Mouse (Mus musculus): ENCODE data around the gene Tex12. TPM values are rescaled to one million over a fixed set of nuclear protein-coding genes. Genes with fewer than 3 reads are reported as not detected.

Gene Tex12
- total and polyA plus RNA-seq, 3 experiments = not detected

- TF ChIP-seq NRF1 (IDR thresholded peaks at IDR 0.05; ENCODE audit: insufficient read depth, low read depth, low read length, poor library complexity, severe bottlenecking) (peak; percentile 97), TAL1 (IDR thresholded peaks at IDR 0.05; ENCODE audit: low read length) (no peak), TBP (IDR thresholded peaks at IDR 0.05; ENCODE audit: low read depth, low read length) (peak; percentile 21; the same call in 1 of the 2 replicates), MXI1 (IDR thresholded peaks at IDR 0.05; ENCODE audit: low read depth, low read length) (peak; percentile 85), MYC (IDR thresholded peaks at IDR 0.05; ENCODE audit: low read depth, low read length) (peak; percentile 62; the same call in 1 of the 2 replicates), ELF1 (IDR thresholded peaks at IDR 0.05; ENCODE audit: low read depth, low read length) (peak; percentile 98), SIN3A (IDR thresholded peaks at IDR 0.05; ENCODE audit: low read length) (peak; percentile 87), SMC3 (IDR thresholded peaks at IDR 0.05; ENCODE audit: low read depth, low read length) (peak; percentile 87), ETS1 (IDR thresholded peaks at IDR 0.05; ENCODE audit: low read depth, low read length) (no peak), POLR2AphosphoS5 (IDR thresholded peaks at IDR 0.05; ENCODE audit: borderline replicate concordance, low read depth, low read length) (peak; percentile 69; the same call in 1 of the 2 replicates), POLR2A (IDR thresholded peaks at IDR 0.05; ENCODE audit: control insufficient read depth in 1 of 2, insufficient read depth in 1 of 2, low read depth in 1 of 2, low read length in 2 of 2, poor library complexity in 1 of 2) (peak; percentile 98 to 100), ZC3H11A (IDR thresholded peaks at IDR 0.05; ENCODE audit: low read depth, low read length) (peak; percentile 70), ZKSCAN1 (IDR thresholded peaks at IDR 0.05; ENCODE audit: low read depth, low read length) (no peak), NELFE (IDR thresholded peaks at IDR 0.05; ENCODE audit: low read depth, low read length) (peak; percentile 99), EP300 (IDR thresholded peaks at IDR 0.05; ENCODE audit: low read depth in 1 of 2, low read length in 2 of 2) (peak in 1 of 2 experiments; percentile 10; a peak in 1 of 4 replicates), CTCF (IDR thresholded peaks at IDR 0.05 in 2 of 3, conservative IDR thresholded peaks at IDR 0.05 in 1 of 3; ENCODE audit: control insufficient read depth in 1 of 3, insufficient read depth in 1 of 3, low read depth in 2 of 3, low read length in 3 of 3, poor library complexity in 1 of 3, severe bottlenecking in 1 of 3) (peak; percentile 74 to 96 (median 85)), CHD2 (IDR thresholded peaks at IDR 0.05; ENCODE audit: low read length) (no peak), USF1 (IDR thresholded peaks at IDR 0.05; ENCODE audit: low read depth, low read length) (0 out of 2 replicates have a peak, but pooled peaks have one; percentile 40)
Observed at GRCm38 (mm10) chr9:50528293-50528892, 32.7 kb downstream of the Tex12 start, which contains the start of gene Pts (continued).

- Histone ChIP-seq H3K4me3 (ENCODE audit: control insufficient read depth in 1 of 2, insufficient read depth in 1 of 2, low read depth in 2 of 2, low read length in 2 of 2) (peak overlapping the region; percentile 88 to 90), H3K9ac (ENCODE audit: control insufficient read depth, low read depth, low read length, poor library complexity, severe bottlenecking) (peak overlapping the region; percentile 90), H3K27ac (ENCODE audit: control insufficient read depth, low read depth, low read length) (no peak overlapping the region), H3K79me2 (ENCODE audit: control insufficient read depth, insufficient read depth, low read length, poor library complexity) (peaks cover 8% of the 10 kb centered on the region), H3K9me3 (replicated peaks; ENCODE audit: insufficient read depth, low read length) (no peaks in the 10 kb centered on the region), H3K4me1 (ENCODE audit: control insufficient read depth in 1 of 2, insufficient read depth in 2 of 2, low read length in 2 of 2) (peaks cover 0 to 11% of the 10 kb centered on the region in 2 experiments; a peak in 3 of 4 replicates), H3K36me3 (ENCODE audit: control insufficient read depth in 1 of 2, insufficient read depth in 2 of 2, low read length in 2 of 2) (peaks cover 0 to 8% of the 10 kb centered on the region in 2 experiments; a peak in 2 of 4 replicates), H3K27me3 (ENCODE audit: control insufficient read depth in 1 of 2, insufficient read depth in 2 of 2, low read length in 2 of 2) (no peaks in the 10 kb centered on the region)
- TF ChIP-seq CHD1 (IDR thresholded peaks at IDR 0.05; ENCODE audit: low read depth, low read length) (no peak), TCF12 (IDR thresholded peaks at IDR 0.05; ENCODE audit: low read depth, low read length) (no peak), GABPA (IDR thresholded peaks at IDR 0.05; ENCODE audit: low read depth, low read length) (no peak), HCFC1 (IDR thresholded peaks at IDR 0.05; ENCODE audit: low read depth, low read length) (no peak), SMC3 (IDR thresholded peaks at IDR 0.05; ENCODE audit: low read depth, low read length) (no peak)
- DNase-seq (ENCODE audit: low read depth, low spot score) = peak; percentile 49
Observed at GRCm38 (mm10) chr9:50527860-50528259, 33.3 kb downstream of the Tex12 start.
